Mouse (Mus musculus) midbrain, postnatal 0 days (tissue): ENCODE measurements at regions not wholly inside any gene's neighbourhood (a gene's known extent, or its start where the extent isn't known, plus 50 kb on each side); places are given as distances from the start of the nearest gene placed in this dataset.
A peak's percentile ranks its signal among the peaks of the same experiment; 100 is the strongest.

ENCODE experiments used
- ATAC-seq: fragments of 200-750 bp; cut with Nextera tagmentation; 2 replicates; pipeline ENCODE4 v1.8.0; 2017; ENCODE audit warnings: moderate number of reproducible peaks, mild to moderate bottlenecking, moderate TSS enrichment, moderate library complexity; ENCODE audit not compliant: low FRiP score
- DNase-seq: peaks from one replicate; pipeline ENCODE4 v3.0.0-alpha.2; 2015; ENCODE audit warnings: low spot score
- H3K27ac ChIP-seq: fragments of 300-500 bp; sonication (generic); 2 replicates; pipeline ENCODE4 v1.5.1; 2014; ENCODE audit warnings: low read depth, mild to moderate bottlenecking, low read length, mixed read lengths
- H3K27me3 ChIP-seq: fragments of 300-500 bp; sonication (generic); 2 replicates; pipeline ENCODE4 v1.6.1; 2014; ENCODE audit warnings: low read length, control low read depth, mixed read lengths; ENCODE audit not compliant: insufficient read depth
- H3K36me3 ChIP-seq: fragments of 300-500 bp; sonication (generic); 2 replicates; pipeline ENCODE4 v1.6.1; 2014; ENCODE audit warnings: low read length, control low read depth, mixed read lengths; ENCODE audit not compliant: insufficient read depth
- H3K4me1 ChIP-seq: fragments of 300-500 bp; sonication (generic); 2 replicates; pipeline ENCODE4 v1.6.1; 2014; ENCODE audit warnings: mild to moderate bottlenecking, control low read depth, antibody characterized with exemption, low read length, mixed read lengths; ENCODE audit not compliant: insufficient read depth
- H3K4me2 ChIP-seq: fragments of 300-500 bp; sonication (generic); 2 replicates; pipeline ENCODE4 v1.6.1; 2014; ENCODE audit warnings: low read depth, mild to moderate bottlenecking, low read length, mixed read lengths; ENCODE audit not compliant: poor library complexity, severe bottlenecking
- H3K4me3 ChIP-seq: fragments of 300-500 bp; sonication (generic); 2 replicates; pipeline ENCODE4 v1.5.1; 2014; ENCODE audit warnings: low read depth, mild to moderate bottlenecking, low read length, moderate library complexity
- H3K9ac ChIP-seq: fragments of 300-500 bp; sonication (generic); replicated peaks from 2 replicates; pipeline ENCODE4 v1.6.1; 2014; ENCODE audit warnings: mild to moderate bottlenecking, low read length, moderate library complexity, mixed read lengths; ENCODE audit not compliant: poor library complexity, severe bottlenecking
- H3K9me3 ChIP-seq: fragments of 300-500 bp; sonication (generic); 2 replicates; pipeline ENCODE4 v1.6.1; 2016; ENCODE audit warnings: low read length, control low read depth
- CTCF ChIP-seq: IDR thresholded peaks from 2 replicates; pipeline ENCODE4 v1.5.1; 2016; ENCODE audit warnings: antibody characterized with exemption, mild to moderate bottlenecking
- WGBS: fragments of 180-500 bp; shearing (Covaris S2); extraction: QIAGEN DNeasy Blood & Tissue Kit; methylation state at CpG from one replicate; pipeline ENCODE4 v1.1.7; 2014; 5-methylcytosine and 5-hydroxymethylcytosine counted together

DNA sequence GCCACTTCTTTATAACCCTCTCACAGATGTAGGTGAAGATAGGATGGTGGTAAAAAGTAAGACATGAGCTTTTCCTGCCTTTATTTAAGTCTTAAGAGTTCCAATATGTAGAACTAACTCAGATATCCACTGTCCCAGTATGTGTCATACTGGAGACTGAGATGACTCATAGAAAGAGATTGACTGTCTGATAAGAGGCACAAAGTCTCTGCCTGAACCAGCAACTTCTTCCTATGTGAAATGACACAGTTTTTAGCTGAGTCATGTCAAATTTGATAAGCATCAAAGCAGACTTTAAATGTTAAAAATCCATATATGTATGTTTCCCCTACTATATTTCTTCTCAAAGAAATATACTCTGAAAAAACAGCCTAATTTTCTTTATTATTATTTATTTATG lies 216.6 kb downstream of the Col12a1 start:
- ATAC-seq (no peak), DNase-seq (no peak)
- Histone ChIP-seq H3K4me1 (no peaks in the 10 kb centered on the region), H3K27ac (no peak overlapping the region), H3K4me2 (no peak overlapping the region), H3K4me3 (no peak overlapping the region), H3K9ac (no peak overlapping the region), H3K9me3 (no peaks in the 10 kb centered on the region), H3K27me3 (no peaks in the 10 kb centered on the region), H3K36me3 (no peaks in the 10 kb centered on the region)
- TF ChIP-seq CTCF: no peak

DNA sequence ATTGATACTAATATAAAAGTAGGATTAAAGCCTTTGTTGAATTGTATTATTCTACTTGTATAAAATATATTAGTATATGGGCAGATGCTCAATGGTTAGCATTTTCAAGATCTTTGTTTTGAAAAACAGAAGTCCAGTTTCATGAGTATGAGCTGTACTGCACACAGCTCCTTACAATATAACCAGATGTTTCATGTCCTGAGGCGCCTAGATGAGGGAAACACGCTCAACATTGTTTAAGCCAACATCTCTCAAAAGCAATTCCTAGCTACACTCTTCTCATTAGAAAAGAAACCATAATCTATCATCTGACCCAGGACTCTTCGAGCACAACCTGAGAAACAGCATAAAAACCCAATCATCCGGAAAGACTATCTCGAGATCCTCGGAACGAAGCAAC lies 202.2 kb downstream of the Col12a1 start:
- no peak for TF ChIP-seq CTCF
- H3K4me1 ChIP-seq: no peaks in the 10 kb centered on the region
- no peaks in the 10 kb centered on the region for H3K36me3 ChIP-seq
- DNase-seq (no peak), ATAC-seq (no peak)
- no peak overlapping the region for H3K4me2 ChIP-seq
- H3K4me3 ChIP-seq: no peak overlapping the region
- no peak overlapping the region for H3K9ac ChIP-seq
- no peak overlapping the region for H3K27ac ChIP-seq
- H3K27me3 ChIP-seq: no peaks in the 10 kb centered on the region
- WGBS: 95% methylated on average over 7 of the region's 7 CpGs
- no peaks in the 10 kb centered on the region for H3K9me3 ChIP-seq

- WGBS: 87% methylated on average over 5 of the region's 5 CpGs
These were observed 201.2 kb downstream of the Col12a1 start for GRCm38 (mm10) chr9:79517461-79517860.

DNA sequence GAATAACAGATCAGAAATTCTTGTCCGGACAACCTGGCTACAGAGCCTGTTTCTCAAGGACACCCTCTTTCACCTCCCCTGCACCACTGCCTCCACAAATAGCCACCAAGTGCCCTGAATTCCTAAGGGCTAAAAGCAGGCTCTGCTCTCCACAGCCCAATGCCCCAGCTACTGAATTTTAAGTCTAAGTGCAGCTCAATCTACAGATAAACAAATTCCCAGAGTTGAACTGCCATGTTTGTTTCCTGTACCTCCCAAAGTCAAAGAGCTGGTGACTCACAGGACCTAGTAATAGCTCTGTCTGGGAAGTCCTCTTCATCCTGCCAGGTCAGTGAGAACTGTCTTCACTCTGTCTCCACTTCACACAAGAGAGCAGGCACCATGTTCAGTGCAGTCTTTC lies 200.0 kb downstream of the Col12a1 start:
- H3K4me2 ChIP-seq: no peak overlapping the region
- no peak for ATAC-seq
- H3K27ac ChIP-seq: no peak overlapping the region
- DNase-seq: no peak
- no peaks in the 10 kb centered on the region for H3K36me3 ChIP-seq
- 79% methylated on average over 1 of the region's 1 CpGs for WGBS
- H3K9ac ChIP-seq: no peak overlapping the region
- H3K4me1 ChIP-seq: no peaks in the 10 kb centered on the region
- H3K27me3 ChIP-seq: no peaks in the 10 kb centered on the region
- no peak for TF ChIP-seq CTCF
- no peak overlapping the region for H3K4me3 ChIP-seq
- no peaks in the 10 kb centered on the region for H3K9me3 ChIP-seq

More at GRCm38 (mm10) chr9:79517461-79517860, 201.2 kb downstream of the Col12a1 start:
- Histone ChIP-seq H3K27me3 (no peaks in the 10 kb centered on the region), H3K4me2 (no peak overlapping the region), H3K36me3 (no peaks in the 10 kb centered on the region), H3K4me1 (no peaks in the 10 kb centered on the region), H3K4me3 (no peak overlapping the region), H3K9ac (no peak overlapping the region), H3K27ac (no peak overlapping the region), H3K9me3 (no peaks in the 10 kb centered on the region)
- no peak for DNase-seq
- ATAC-seq: no peak
- TF ChIP-seq CTCF: no peak

DNA sequence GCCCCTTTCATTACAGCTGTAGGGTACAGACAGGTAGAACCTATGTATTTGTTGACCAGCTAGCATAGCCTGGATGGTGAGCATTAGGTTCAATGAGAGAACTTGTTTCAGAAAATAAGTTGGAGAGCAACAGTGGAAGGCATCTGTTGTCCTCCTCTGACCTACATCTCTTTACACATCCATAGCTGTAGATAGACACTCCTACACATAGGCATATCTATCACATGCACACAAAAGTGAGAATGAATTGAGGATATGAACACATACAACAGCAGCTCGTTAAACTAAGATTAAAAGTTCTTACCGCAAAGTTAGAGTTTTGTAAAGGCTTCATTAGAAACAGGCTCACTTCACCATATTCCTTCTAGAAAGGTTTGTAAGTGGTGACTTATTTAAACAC lies 198.1 kb downstream of the Col12a1 start:
- no peak for DNase-seq
- no peak for ATAC-seq
- H3K4me2 ChIP-seq: no peak overlapping the region
- no peak overlapping the region for H3K4me3 ChIP-seq
- no peak overlapping the region for H3K9ac ChIP-seq
- 91% methylated on average over 2 of the region's 2 CpGs for WGBS
- TF ChIP-seq CTCF: no peak
- no peaks in the 10 kb centered on the region for H3K4me1 ChIP-seq
- no peaks in the 10 kb centered on the region for H3K27me3 ChIP-seq
- no peak overlapping the region for H3K27ac ChIP-seq
- H3K36me3 ChIP-seq: no peaks in the 10 kb centered on the region
- no peaks in the 10 kb centered on the region for H3K9me3 ChIP-seq

DNA sequence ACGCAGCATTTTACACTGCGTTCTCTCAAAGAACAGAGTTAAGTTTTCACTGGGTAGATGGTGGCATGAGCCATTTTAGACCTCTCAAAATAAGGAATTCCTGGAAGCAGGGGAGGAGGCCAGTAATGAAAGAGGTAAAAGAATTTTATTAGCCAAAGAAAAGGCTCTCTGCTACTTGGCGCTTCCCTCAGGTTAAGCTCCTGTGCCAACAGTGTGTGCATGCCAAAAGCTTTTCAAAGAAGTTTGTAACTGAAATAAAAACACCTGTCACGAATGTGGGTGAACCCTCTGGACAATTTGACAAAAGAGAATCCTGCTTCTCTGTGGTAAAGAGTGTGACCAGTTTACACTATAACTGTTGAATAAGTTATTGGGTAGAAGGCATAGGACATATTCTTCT lies 195.6 kb downstream of the Col12a1 start:
- ATAC-seq (no peak), DNase-seq (peak; percentile 40)
- WGBS: 73% methylated on average over 4 of the region's 4 CpGs
- no peaks in the 10 kb centered on the region for H3K4me1 ChIP-seq
- H3K4me2 ChIP-seq: no peak overlapping the region
- no peaks in the 10 kb centered on the region for H3K36me3 ChIP-seq
- no peak overlapping the region for H3K9ac ChIP-seq
- no peaks in the 10 kb centered on the region for H3K9me3 ChIP-seq
- no peak overlapping the region for H3K4me3 ChIP-seq
- H3K27ac ChIP-seq: no peak overlapping the region
- H3K27me3 ChIP-seq: no peaks in the 10 kb centered on the region
- no peak for TF ChIP-seq CTCF

GRCm38 (mm10) chr9:79525000-79525399 lies 193.6 kb downstream of the Col12a1 start:
- Histone ChIP-seq H3K4me2 (no peak overlapping the region), H3K4me3 (no peak overlapping the region), H3K9me3 (no peaks in the 10 kb centered on the region), H3K9ac (no peak overlapping the region), H3K27me3 (no peaks in the 10 kb centered on the region), H3K36me3 (no peaks in the 10 kb centered on the region), H3K27ac (no peak overlapping the region), H3K4me1 (no peaks in the 10 kb centered on the region)
- TF ChIP-seq CTCF: no peak
- peak; percentile 53 for DNase-seq
- no peak for ATAC-seq
